Mouse (Mus musculus): ENCODE measurements at regions not wholly inside any gene's neighbourhood (a gene's known extent, or its start where the extent isn't known, plus 50 kb on each side); places are given as distances from the start of the nearest gene placed in this dataset.

GRCm38 (mm10) chr7:116847846-116848730, 343.9 kb downstream of the Nucb2 start:
- ATAC-seq (ENCODE audit: insufficient number of reproducible peaks, low FRiP score, low TSS enrichment) = no peak

- ATAC-seq (ENCODE audit: insufficient number of reproducible peaks, low FRiP score, low TSS enrichment) = no peak
Observed at GRCm38 (mm10) chr7:116853351-116853750, 349.2 kb downstream of the Nucb2 start.

- ATAC-seq (ENCODE audit: insufficient number of reproducible peaks, low FRiP score, low TSS enrichment) = no peak
Observed at GRCm38 (mm10) chr7:116857141-116857540, 353.0 kb downstream of the Nucb2 start.

- ATAC-seq (ENCODE audit: insufficient number of reproducible peaks, low FRiP score, low TSS enrichment) = no peak
Observed at GRCm38 (mm10) chr7:116857744-116858143, 353.6 kb downstream of the Nucb2 start.

- ATAC-seq (ENCODE audit: insufficient number of reproducible peaks, low FRiP score, low TSS enrichment) = no peak
Observed at GRCm38 (mm10) chr7:116882268-116882964, 378.2 kb downstream of the Nucb2 start.

- ATAC-seq (ENCODE audit: insufficient number of reproducible peaks, low FRiP score, low TSS enrichment) = no peak
Observed at GRCm38 (mm10) chr7:116893846-116894245, 389.7 kb downstream of the Nucb2 start.

- ATAC-seq (ENCODE audit: insufficient number of reproducible peaks, low FRiP score, low TSS enrichment) = no peak
Observed at GRCm38 (mm10) chr7:116915797-116916196, 411.6 kb downstream of the Nucb2 start.

GRCm38 (mm10) chr7:116917921-116918670, 413.9 kb downstream of the Nucb2 start:
- ATAC-seq (ENCODE audit: insufficient number of reproducible peaks, low FRiP score, low TSS enrichment) = no peak

- ATAC-seq (ENCODE audit: insufficient number of reproducible peaks, low FRiP score, low TSS enrichment) = no peak
Observed at GRCm38 (mm10) chr7:116946448-116946847, 434.3 kb upstream of the Xylt1 start.

GRCm38 (mm10) chr7:116959196-116959895, 421.4 kb upstream of the Xylt1 start:
- ATAC-seq (ENCODE audit: insufficient number of reproducible peaks, low FRiP score, low TSS enrichment) = no peak

- ATAC-seq (ENCODE audit: insufficient number of reproducible peaks, low FRiP score, low TSS enrichment) = no peak
Observed at GRCm38 (mm10) chr7:116963839-116964238, 416.9 kb upstream of the Xylt1 start.

GRCm38 (mm10) chr7:116991351-116991750, 389.4 kb upstream of the Xylt1 start:
- ATAC-seq (ENCODE audit: insufficient number of reproducible peaks, low FRiP score, low TSS enrichment) = no peak

GRCm38 (mm10) chr7:116992166-116992565, 388.6 kb upstream of the Xylt1 start:
- ATAC-seq (ENCODE audit: insufficient number of reproducible peaks, low FRiP score, low TSS enrichment) = no peak

GRCm38 (mm10) chr7:116995770-116996169, 385.0 kb upstream of the Xylt1 start:
- ATAC-seq (ENCODE audit: insufficient number of reproducible peaks, low FRiP score, low TSS enrichment) = no peak

GRCm38 (mm10) chr7:117003167-117003566, 377.6 kb upstream of the Xylt1 start:
- no peak for ATAC-seq (ENCODE audit: insufficient number of reproducible peaks, low FRiP score, low TSS enrichment)

- ATAC-seq (ENCODE audit: insufficient number of reproducible peaks, low FRiP score, low TSS enrichment) = no peak
Observed at GRCm38 (mm10) chr7:117018349-117018748, 362.4 kb upstream of the Xylt1 start.

- ATAC-seq (ENCODE audit: insufficient number of reproducible peaks, low FRiP score, low TSS enrichment) = no peak
Observed at GRCm38 (mm10) chr7:117021716-117022115, 359.1 kb upstream of the Xylt1 start.

GRCm38 (mm10) chr7:117044926-117045325, 335.9 kb upstream of the Xylt1 start:
- no peak for ATAC-seq (ENCODE audit: insufficient number of reproducible peaks, low FRiP score, low TSS enrichment)

GRCm38 (mm10) chr7:117049249-117049648, 331.5 kb upstream of the Xylt1 start:
- ATAC-seq (ENCODE audit: insufficient number of reproducible peaks, low FRiP score, low TSS enrichment) = no peak

- ATAC-seq (ENCODE audit: insufficient number of reproducible peaks, low FRiP score, low TSS enrichment) = no peak
Observed at GRCm38 (mm10) chr7:117065771-117066170, 315.0 kb upstream of the Xylt1 start.
